Mouse (Mus musculus) liver, embryonic 11.5 days (tissue): ENCODE results near the gene Smad3. TPM values are rescaled to one million over a fixed set of nuclear protein-coding genes. Genes with fewer than 3 reads are reported as not detected.
A peak's percentile ranks its signal among the peaks of the same experiment; 100 is the strongest.

Source experiments
- ATAC-seq: fragments of 200-750 bp; cut with Nextera tagmentation; replicated peaks from 2 replicates; pipeline ENCODE4 v1.8.0; 2017; ENCODE audit warnings: moderate number of reproducible peaks, mild to moderate bottlenecking, moderate TSS enrichment, moderate library complexity; ENCODE audit not compliant: low FRiP score
- DNase-seq: peaks from one replicate; pipeline ENCODE4 v3.0.0-alpha.2; 2017; ENCODE audit warnings: low spot score
- H3K27ac ChIP-seq: fragments of 300-500 bp; sonication (generic); 2 replicates; pipeline ENCODE4 v1.5.1; 2014; ENCODE audit warnings: mild to moderate bottlenecking, low read depth, low read length, control low read depth
- H3K27me3 ChIP-seq: fragments of 300-500 bp; sonication (generic); replicated peaks from 2 replicates; pipeline ENCODE4 v1.6.1; 2014; ENCODE audit warnings: low read length, mixed read lengths; ENCODE audit not compliant: control insufficient read depth, insufficient read depth
- H3K36me3 ChIP-seq: fragments of 300-500 bp; sonication (generic); 2 replicates; pipeline ENCODE4 v1.6.1; 2014; ENCODE audit warnings: mild to moderate bottlenecking, low read length, moderate library complexity, mixed read lengths; ENCODE audit not compliant: control insufficient read depth, insufficient read depth
- H3K4me1 ChIP-seq: fragments of 300-500 bp; sonication (generic); replicated peaks from 2 replicates; pipeline ENCODE4 v1.6.1; 2014; ENCODE audit warnings: low read length, mixed read lengths; ENCODE audit not compliant: control insufficient read depth, insufficient read depth
- H3K4me2 ChIP-seq: fragments of 300-500 bp; sonication (generic); 2 replicates; pipeline ENCODE4 v1.6.1; 2014; ENCODE audit warnings: mild to moderate bottlenecking, control low read depth, moderate library complexity
- H3K4me3 ChIP-seq: fragments of 300-500 bp; sonication (generic); 2 replicates; pipeline ENCODE4 v1.5.1; 2014; ENCODE audit warnings: low read depth, low read length, control low read depth
- H3K9ac ChIP-seq: fragments of 300-500 bp; sonication (generic); 2 replicates; pipeline ENCODE4 v1.6.1; 2014; ENCODE audit warnings: low read depth, low read length, control low read depth
- H3K9me3 ChIP-seq: fragments of 300-500 bp; sonication (generic); 2 replicates; pipeline ENCODE4 v1.6.1; 2016; ENCODE audit warnings: low read length, inconsistent platforms, mixed read lengths; ENCODE audit not compliant: control insufficient read depth
- WGBS: fragments of 180-500 bp; shearing (Covaris S2); extraction: QIAGEN DNeasy Blood & Tissue Kit; methylation state at CpG from one replicate; pipeline ENCODE4 v1.1.7; 2014; 5-methylcytosine and 5-hydroxymethylcytosine counted together
- polyA plus RNA-seq: library from polyadenylated mRNA; unstranded; fragments of >200 nt; fragmentation: Nextera tagmentation; extraction: Ambion mirVana; gene quantifications from 2 replicates; pipeline ENCODE4 v1.2.1, GENCODE M21; 2014

Smad3 gene
- polyA plus RNA-seq, 1 experiment from 2014 or later = 7.3 TPM

DNA sequence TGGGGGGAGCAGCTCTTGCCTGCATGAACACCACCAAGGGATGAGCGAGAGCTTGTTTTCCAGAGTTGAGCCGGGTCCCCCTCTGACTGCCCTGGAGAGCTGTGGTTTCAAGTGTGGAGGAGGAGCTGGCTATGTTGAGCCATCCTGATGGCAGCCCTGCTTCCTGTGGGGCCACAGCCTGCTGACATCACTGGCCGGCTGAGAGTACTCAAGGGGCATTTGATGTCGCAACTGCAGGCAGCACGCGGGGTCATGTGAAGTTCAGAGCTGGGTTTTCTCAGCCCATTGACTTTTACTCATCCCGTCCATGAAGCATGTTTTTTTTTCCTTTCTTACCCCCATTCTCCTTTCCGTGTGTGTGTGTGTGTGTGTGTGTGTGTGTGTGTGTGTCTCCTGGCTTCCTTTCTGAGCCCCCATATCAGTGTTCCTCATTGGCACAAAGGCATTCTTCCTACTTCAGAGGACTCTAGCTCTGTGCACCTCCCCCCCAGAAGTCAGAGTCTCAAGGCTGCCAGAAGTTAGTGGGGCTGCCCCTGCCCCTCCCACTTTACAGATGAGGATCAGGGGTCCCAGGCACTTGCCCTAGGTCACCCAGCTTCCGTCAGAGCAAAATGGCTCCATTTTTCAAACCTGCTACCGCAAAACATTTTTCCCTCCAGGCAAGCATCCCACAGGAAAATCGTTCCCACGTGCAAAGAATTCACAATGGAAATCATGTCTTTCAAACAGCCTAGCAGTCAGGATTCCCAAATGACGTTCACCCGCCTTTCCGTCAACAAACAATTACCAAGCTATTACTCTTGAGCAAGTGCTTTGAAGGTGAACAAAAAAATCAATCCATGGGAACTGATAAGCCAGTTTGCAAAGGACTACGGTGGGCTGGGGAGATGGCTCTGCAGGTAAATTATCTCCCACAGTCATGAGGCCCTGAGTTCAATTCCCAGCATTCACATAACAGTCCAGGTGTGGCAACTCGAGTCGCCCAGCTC lies 41.4 kb downstream of the Smad3 start:
- Histone ChIP-seq H3K4me2 (peak overlapping the region; percentile 47), H3K27ac (peak overlapping the region; percentile 57)

DNA sequence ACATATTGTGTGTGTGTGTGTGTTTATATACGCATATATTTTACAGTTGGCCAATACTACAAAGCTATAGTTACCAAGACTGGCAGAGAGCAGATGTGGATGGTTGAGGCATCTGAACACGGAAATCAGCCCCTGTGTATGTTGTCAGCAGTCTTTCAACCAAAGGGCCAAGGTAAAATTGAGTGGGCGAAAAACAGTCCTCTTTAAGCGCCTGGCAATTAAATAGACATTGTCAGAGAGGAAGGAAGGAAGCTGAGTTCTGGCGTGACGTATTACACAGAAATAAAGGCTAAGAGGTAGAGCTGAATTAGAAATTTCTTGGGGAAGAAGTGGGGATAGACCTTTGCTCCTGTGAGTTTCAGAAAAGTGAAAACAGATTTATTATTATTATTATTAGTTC lies 43.2 kb downstream of the Smad3 start:
- ATAC-seq = no peak
- H3K27ac ChIP-seq = no peak overlapping the region
- peaks cover 4% of the 10 kb centered on the region; the same call in 1 of the 2 replicates for H3K36me3 ChIP-seq
- H3K4me2 ChIP-seq = no peak overlapping the region
- H3K9me3 ChIP-seq = no peaks in the 10 kb centered on the region
- H3K27me3 ChIP-seq = no peaks in the 10 kb centered on the region
- H3K4me1 ChIP-seq = peaks cover 61% of the 10 kb centered on the region
- no peak overlapping the region for H3K9ac ChIP-seq
- DNase-seq = no peak
- H3K4me3 ChIP-seq = no peak overlapping the region
- 71% methylated on average over 6 of the region's 6 CpGs for WGBS

More for the DNA sequence above, 41.4 kb downstream of the Smad3 start:
- Histone ChIP-seq H3K9ac (no peak overlapping the region), H3K27me3 (no peaks in the 10 kb centered on the region), H3K4me1 (peaks cover 73% of the 10 kb centered on the region), H3K9me3 (no peaks in the 10 kb centered on the region), H3K36me3 (peaks cover under 1% of the 10 kb centered on the region; the same call in 1 of the 2 replicates), H3K4me3 (no peak overlapping the region)
- ATAC-seq (peak; percentile 62), DNase-seq (no peak)
- 25% methylated on average over 18 of the region's 18 CpGs for WGBS

DNA sequence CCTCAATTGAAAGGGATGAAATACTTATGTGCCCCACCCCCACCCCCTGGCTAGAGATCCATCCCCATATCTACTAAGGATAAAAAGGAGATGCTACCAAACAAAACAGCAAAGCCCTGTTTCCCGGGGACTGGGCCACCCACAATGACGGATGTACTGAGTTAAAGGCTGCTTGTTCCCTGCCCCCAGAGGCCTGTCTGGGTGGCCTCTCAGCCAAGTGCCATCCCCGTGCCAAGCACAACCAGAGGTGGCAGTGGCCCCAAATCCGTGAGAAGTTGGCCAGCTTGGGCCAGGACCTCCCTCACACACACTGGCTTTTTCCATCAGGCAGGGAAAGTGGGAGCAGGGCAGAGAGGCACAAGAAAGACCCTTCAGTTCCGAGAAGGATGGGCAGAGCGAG lies 45.0 kb downstream of the Smad3 start:
- 77% methylated on average over 6 of the region's 6 CpGs for WGBS
- peaks cover 54% of the 10 kb centered on the region for H3K4me1 ChIP-seq
- no peak overlapping the region for H3K4me2 ChIP-seq
- DNase-seq (no peak), ATAC-seq (no peak)
- H3K27me3 ChIP-seq = no peaks in the 10 kb centered on the region
- H3K27ac ChIP-seq = no peak overlapping the region
- no peak overlapping the region for H3K4me3 ChIP-seq
- no peaks in the 10 kb centered on the region for H3K9me3 ChIP-seq
- H3K9ac ChIP-seq = no peak overlapping the region
- H3K36me3 ChIP-seq = peaks cover 4% of the 10 kb centered on the region; the same call in 1 of the 2 replicates

DNA sequence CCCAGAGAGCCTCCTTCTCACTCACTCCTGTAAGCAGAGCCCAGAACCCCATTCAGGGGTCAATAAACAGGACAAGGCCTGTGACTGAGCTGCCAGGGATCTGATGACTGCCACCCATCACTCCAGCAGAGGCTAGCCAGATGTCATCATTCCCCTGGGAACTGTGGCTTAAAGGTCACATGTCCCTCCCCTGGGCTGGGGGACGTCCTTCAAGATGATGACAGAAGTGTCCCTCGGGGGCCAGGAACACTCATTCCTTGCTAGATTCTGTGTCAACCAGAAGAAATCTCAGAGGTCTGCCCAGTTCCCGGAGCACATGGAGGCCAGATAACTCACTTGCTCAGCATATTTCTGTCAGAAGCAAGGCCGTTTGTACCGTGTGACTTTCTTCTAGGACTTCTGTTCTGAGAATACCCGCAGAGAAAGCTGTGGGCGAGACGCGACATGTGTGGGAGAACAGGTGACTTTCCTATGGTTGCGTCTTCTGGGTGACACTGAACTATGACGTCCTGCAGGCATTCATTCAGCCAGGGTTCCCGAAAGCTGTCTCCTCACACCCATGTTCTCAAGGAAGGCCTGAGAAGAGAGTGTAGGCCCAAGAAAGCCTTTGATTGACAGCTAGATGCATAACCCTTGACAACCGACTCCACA lies 46.1 kb downstream of the Smad3 start:
- Histone ChIP-seq H3K4me3 (no peak overlapping the region), H3K27me3 (no peaks in the 10 kb centered on the region), H3K36me3 (peaks cover 4% of the 10 kb centered on the region; the same call in 1 of the 2 replicates), H3K4me2 (no peak overlapping the region), H3K27ac (no peak overlapping the region), H3K9me3 (no peaks in the 10 kb centered on the region), H3K9ac (no peak overlapping the region), H3K4me1 (peaks cover 49% of the 10 kb centered on the region)
- 78% methylated on average over 13 of the region's 13 CpGs for WGBS
- no peak for DNase-seq
- ATAC-seq = no peak

DNA sequence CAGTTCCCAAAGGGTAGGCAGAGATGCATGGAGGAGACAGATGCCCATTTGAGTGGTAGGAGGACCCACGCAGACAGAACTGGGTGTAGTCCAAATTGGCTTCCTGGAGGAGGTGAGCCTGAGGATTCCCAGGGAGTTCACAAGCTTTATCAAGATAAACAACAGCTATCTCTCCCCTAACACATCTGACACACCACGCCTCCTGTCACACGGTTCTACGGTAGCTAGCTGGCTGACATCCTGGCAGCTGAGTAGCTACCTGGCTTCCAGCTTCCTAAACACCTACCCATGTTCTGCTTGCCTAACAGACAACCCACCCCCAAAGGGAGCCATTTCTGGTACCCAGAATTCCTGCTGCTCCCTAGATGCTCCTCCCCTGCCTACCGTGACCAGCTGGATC lies 47.9 kb downstream of the Smad3 start:
- Histone ChIP-seq H3K27me3 (no peaks in the 10 kb centered on the region), H3K4me3 (no peak overlapping the region), H3K9ac (no peak overlapping the region), H3K27ac (no peak overlapping the region), H3K4me1 (peaks cover 46% of the 10 kb centered on the region), H3K9me3 (no peaks in the 10 kb centered on the region), H3K4me2 (no peak overlapping the region), H3K36me3 (peaks cover 4% of the 10 kb centered on the region; the same call in 1 of the 2 replicates)
- ATAC-seq (no peak), DNase-seq (no peak)
- 88% methylated on average over 5 of the region's 5 CpGs for WGBS

DNA sequence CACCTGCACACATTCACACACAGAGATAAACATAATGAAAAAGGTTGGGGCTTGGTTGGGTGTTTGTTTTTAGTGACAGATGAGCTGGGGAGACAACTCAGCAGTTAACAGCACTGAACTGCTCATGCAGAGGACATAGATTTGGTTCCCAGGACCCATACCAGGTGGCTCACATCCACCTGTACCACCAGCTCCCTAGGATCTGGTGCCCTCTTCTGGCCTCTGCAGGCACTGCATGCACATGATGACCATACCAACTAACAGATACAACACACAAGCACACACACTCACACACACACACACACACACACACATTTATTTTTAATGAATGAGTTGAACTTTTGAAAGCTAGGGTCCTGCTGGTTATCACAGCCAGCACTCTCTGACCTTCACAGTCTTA lies 48.5 kb downstream of the Smad3 start:
- Histone ChIP-seq H3K4me1 (peaks cover 45% of the 10 kb centered on the region), H3K4me3 (no peak overlapping the region), H3K27me3 (no peaks in the 10 kb centered on the region), H3K4me2 (no peak overlapping the region), H3K9me3 (no peaks in the 10 kb centered on the region), H3K36me3 (peaks cover 4% of the 10 kb centered on the region; the same call in 1 of the 2 replicates), H3K9ac (no peak overlapping the region), H3K27ac (no peak overlapping the region)
- no peak for ATAC-seq
- no peak for DNase-seq

DNA sequence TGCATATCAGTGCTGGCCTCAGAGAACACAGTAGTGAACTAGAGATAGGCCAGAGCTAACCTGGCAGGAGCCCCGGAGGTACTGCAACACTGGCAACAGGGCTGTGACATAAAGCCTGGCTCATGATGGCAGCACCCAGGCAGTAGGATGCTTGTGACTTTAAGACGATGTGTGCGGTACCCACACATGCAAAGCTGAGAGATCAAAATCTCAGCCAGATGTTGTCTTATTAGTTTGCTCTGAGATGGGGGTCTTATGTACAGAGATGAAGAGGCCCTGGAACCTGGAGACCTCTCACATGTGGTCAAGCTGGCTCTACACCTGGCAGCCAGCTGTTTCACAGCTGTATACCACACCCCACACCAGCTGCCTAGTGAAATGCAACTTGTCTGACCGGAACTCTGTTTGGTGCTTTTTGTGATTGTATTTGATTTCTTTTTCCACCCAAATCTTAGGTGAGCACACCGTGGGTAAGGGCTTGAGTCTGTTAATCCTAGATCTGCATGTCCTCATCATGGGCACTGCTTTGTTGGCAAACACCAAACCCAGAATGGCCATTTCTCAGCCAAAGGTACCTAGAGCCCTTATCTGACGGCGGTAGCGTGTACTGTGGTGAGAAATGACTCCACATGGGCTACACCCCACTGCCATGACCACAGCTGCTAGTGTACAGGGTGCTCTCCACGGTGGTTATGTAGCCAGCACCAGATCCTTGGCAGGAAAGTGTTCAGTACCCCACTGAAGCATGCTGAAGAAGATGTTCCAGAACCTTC lies 49.8 kb downstream of the Smad3 start:
- Histone ChIP-seq H3K27me3 (no peaks in the 10 kb centered on the region), H3K9ac (no peak overlapping the region), H3K4me1 (peaks cover 40% of the 10 kb centered on the region), H3K27ac (no peak overlapping the region), H3K9me3 (no peaks in the 10 kb centered on the region), H3K36me3 (peaks cover 6% of the 10 kb centered on the region; the same call in 1 of the 2 replicates), H3K4me2 (no peak overlapping the region), H3K4me3 (no peak overlapping the region)
- 85% methylated on average over 9 of the region's 9 CpGs for WGBS
- DNase-seq (no peak), ATAC-seq (no peak)

DNA sequence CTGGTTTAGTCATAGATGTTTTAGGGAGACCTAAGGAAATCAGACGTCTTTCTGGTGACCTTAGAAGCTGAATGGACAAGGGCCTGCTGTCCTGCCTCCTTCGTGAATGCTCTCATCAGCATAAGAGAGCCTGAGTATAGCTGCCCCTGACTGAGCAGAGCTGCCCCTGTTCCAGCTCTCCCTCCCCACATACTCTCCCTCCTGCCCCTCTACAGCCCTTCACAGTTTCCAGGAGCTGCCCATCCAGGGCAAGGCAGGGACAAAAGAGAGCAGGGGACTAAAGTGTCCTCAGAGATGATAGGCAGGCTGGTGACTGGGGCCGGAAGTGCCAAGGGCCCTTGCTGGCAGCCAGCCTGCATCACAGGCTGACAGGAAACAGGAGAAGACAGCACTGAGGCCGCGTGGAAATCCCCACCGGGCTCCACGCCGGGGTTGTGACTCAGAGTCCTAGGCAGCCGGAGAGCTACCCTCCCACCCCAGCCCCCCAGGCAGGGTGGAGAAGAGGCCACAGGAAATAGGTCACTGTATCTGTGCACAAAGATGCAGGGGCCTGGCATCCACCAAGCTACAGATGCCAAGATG lies 51.6 kb downstream of the Smad3 start:
- DNase-seq (no peak), ATAC-seq (no peak)
- Histone ChIP-seq H3K27me3 (no peaks in the 10 kb centered on the region), H3K4me3 (no peak overlapping the region), H3K9ac (no peak overlapping the region), H3K9me3 (no peaks in the 10 kb centered on the region), H3K4me2 (no peak overlapping the region), H3K36me3 (peaks cover 5% of the 10 kb centered on the region; the same call in 1 of the 2 replicates), H3K27ac (peak overlapping the region; percentile 10; the same call in 1 of the 2 replicates), H3K4me1 (peaks cover 35% of the 10 kb centered on the region)
- 30% methylated on average over 9 of the region's 9 CpGs for WGBS
